Mouse (Mus musculus) spleen, postnatal 0 days (tissue): ENCODE measurements around the gene Ccdc7a. TPM values are rescaled to one million over a fixed set of nuclear protein-coding genes. Genes with fewer than 3 reads are reported as not detected.

Source experiments
- polyA plus RNA-seq: library from polyadenylated mRNA; unstranded; fragments of >200 nt; fragmentation: Nextera tagmentation; extraction: Ambion mirVana; gene quantifications from 2 replicates; pipeline ENCODE4 v1.2.1, GENCODE M21; 2015

The Ccdc7a gene
- polyA plus RNA-seq, result not detected in 2 replicates

GRCm38 (mm10) chr8:129065417-129065816 lies at the start of gene Ccdc7a:
Ccdc7a (minus strand) TSS chr8:129065517.

GRCm38 (mm10) chr8:129066834-129067233 lies 1.5 kb upstream of the Ccdc7a start, which contains the start of gene Ccdc7b:
Ccdc7b (plus strand) TSS chr8:129067134.

DNA sequence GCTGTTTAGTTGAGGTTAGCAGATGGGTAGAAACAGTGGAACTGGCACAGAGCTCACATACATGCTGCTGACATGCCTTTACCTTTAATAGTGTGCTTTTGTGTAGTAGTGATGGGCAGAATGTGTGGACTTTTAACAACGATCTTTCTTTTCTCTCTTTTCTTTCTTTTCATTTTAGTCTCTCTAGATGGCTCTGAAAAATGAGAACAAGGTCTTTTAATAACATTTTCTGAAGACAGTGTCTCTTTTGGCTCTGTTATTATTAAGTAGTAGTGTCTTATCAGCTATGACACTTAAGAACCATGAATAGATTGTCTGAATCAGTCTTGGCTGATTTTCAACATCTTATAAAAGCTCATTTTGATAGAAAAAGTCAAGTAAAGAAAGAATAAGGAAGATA lies 266.7 kb downstream of the Ccdc7a start, which contains the start of gene Gm3952:
Gene Gm3952 (minus strand): TSS at position 101 of the 400 bp plus-strand sequence.

DNA sequence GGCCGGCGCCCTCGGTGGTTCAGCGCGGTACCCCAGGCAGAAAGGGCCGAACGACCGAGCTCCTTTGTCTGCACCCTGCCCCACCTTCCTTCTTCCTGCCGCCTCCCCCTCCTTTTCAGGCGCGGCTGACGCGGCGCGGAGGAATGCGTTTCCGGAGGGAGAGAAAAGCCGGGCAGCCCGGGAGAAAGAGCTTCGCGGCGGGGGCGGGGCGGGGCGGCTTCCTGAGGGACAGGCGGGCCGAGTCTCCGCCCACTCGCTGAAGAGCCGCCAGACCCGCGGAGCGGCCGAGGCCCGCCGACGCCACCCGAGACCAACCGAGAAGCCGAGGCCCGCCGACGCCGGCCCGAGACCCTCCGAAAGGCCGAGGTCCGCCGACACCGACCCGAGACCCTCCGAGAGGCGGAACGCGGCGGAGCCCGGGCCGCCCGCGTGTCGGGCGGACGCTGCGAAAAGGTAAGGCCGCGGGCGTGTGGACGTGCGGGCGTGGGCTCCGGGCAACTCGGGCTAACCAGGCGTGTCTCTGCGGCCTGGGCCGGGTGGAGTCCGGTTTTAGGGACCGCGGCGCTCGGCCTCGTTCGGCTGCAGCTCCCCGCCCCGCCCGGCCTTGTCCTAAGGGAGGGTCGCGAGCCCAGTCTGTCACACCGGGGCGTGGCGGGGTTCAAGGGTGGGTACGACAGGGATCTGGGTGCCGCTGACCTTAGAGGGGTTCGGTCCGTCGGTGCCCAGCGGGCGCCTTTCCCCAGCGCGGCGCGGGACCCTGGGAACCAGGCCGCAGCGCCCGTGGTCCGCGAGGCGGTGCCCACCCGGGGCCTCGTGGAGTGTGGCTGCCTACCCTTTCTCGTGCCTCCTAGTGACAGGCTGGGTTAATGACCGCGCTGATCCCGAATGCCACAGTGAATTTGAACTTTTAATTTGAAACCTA lies 379.5 kb downstream of the Ccdc7a start, which contains the start of gene Itgb1:
Gene Itgb1 (plus strand): TSS at position 148 of the 922 bp plus-strand sequence.

Other genes with a start within 250 kb of the Ccdc7a start
- gene Ccdc7b, start 1.6 kb upstream of the Ccdc7a start, polyA plus RNA-seq, result not detected in 2 replicates
- not detected in 2 replicates for gene Gm10999, start 66.1 kb upstream of the Ccdc7a start, polyA plus RNA-seq
- gene 2610044O15Rik8, start 168.9 kb upstream of the Ccdc7a start, polyA plus RNA-seq, result 13.3 and 15.0 TPM in 2 replicates